Mouse (Mus musculus) CH12.LX (cell line): Measurements from ENCODE around the gene Slc1a6. TPM values are rescaled to one million over a fixed set of nuclear protein-coding genes. Genes with fewer than 3 reads are reported as not detected.

Experiments
- DNase-seq: peaks from one replicate; pipeline ENCODE4 v3.0.0-alpha.2; 2013; ENCODE audit errors: extremely low read depth
- H3K27ac ChIP-seq: 2 replicates; pipeline ENCODE4 v1.5.1; 2012; ENCODE audit warnings: low read depth, mild to moderate bottlenecking, control low read depth, moderate library complexity; ENCODE audit not compliant: insufficient read depth
- H3K27me3 ChIP-seq: replicated peaks from 2 replicates; pipeline ENCODE3; 2012; ENCODE audit warnings: inconsistent platforms
- H3K36me3 ChIP-seq, 2 experiments: replicated peaks in 1 of 2; 2 replicates each; pipeline versions ENCODE3 to v1.6.1; 2012; ENCODE audit warnings: inconsistent platforms in 1 of 2, low read length in 1 of 2, mild to moderate bottlenecking in 1 of 2, mixed read lengths in 1 of 2, moderate library complexity in 1 of 2; ENCODE audit not compliant: control insufficient read depth in 1 of 2, insufficient read depth in 1 of 2
- H3K4me1 ChIP-seq, 2 experiments: 2 replicates each; pipeline ENCODE4 v1.6.1; 2012; ENCODE audit warnings: inconsistent platforms in 1 of 2, moderate library complexity in 1 of 2; ENCODE audit not compliant: insufficient read depth in 2 of 2, control insufficient read depth in 1 of 2
- H3K4me2 ChIP-seq: 2 replicates; pipeline ENCODE4 v1.6.1; 2012; ENCODE audit warnings: low read depth, mild to moderate bottlenecking, control low read depth; ENCODE audit not compliant: poor library complexity, insufficient read depth, severe bottlenecking
- H3K4me3 ChIP-seq, 3 experiments: fragments of 150-350 bp in 1 of 3; sonication (generic) in 1 of 3; replicated peaks in 1 of 3; 2 replicates each; pipeline versions ENCODE3 to v1.5.1; 2011 to 2012; ENCODE audit warnings: low read depth in 2 of 3, low read length in 2 of 3, mild to moderate bottlenecking in 2 of 3, moderate library complexity in 2 of 3, control low read depth in 1 of 3, improper control_type of control experiment in 1 of 3, inconsistent platforms in 1 of 3, mixed read lengths in 1 of 3; ENCODE audit not compliant: poor library complexity in 1 of 3
- H3K79me2 ChIP-seq: replicated peaks from 2 replicates; pipeline ENCODE4 v1.6.1; 2012; ENCODE audit warnings: mild to moderate bottlenecking, moderate library complexity; ENCODE audit not compliant: control insufficient read depth, poor library complexity, insufficient read depth, severe bottlenecking; ENCODE audit errors: extremely low read depth
- H3K9ac ChIP-seq: 2 replicates; pipeline ENCODE4 v1.6.1; 2012; ENCODE audit warnings: low read depth, mild to moderate bottlenecking, control low read depth, moderate library complexity; ENCODE audit not compliant: insufficient read depth
- H3K9me3 ChIP-seq: replicated peaks from 2 replicates; pipeline ENCODE3; 2012; ENCODE audit warnings: low read length, inconsistent platforms, mixed read lengths
- CHD2 ChIP-seq: IDR thresholded peaks from 2 replicates; pipeline ENCODE4 v1.6.1; 2011; ENCODE audit warnings: low read length, improper control_type of control experiment
- CTCF ChIP-seq, 2 experiments: IDR thresholded peaks in 1 of 2; conservative IDR thresholded peaks in 1 of 2; 2 replicates each; pipeline ENCODE4 v1.5.1; 2011 to 2012; ENCODE audit warnings: low read depth in 2 of 2, low read length in 2 of 2, improper control_type of control experiment in 1 of 2, inconsistent platforms in 1 of 2, mild to moderate bottlenecking in 1 of 2, moderate library complexity in 1 of 2
- E2F4 ChIP-seq: IDR thresholded peaks from 2 replicates; pipeline ENCODE4 v1.6.1; 2011; ENCODE audit warnings: low read depth, low read length, improper control_type of control experiment; ENCODE audit not compliant: insufficient replicate concordance
- IRF4 ChIP-seq: IDR thresholded peaks from 2 replicates; pipeline ENCODE4 v1.6.1; 2014; ENCODE audit warnings: low read depth, mild to moderate bottlenecking, inconsistent platforms, low read length, improper control_type of control experiment
- JUND ChIP-seq: conservative IDR thresholded peaks from 2 replicates; pipeline ENCODE4 v1.6.1; 2011; ENCODE audit warnings: low read depth, low read length, improper control_type of control experiment
- MAFK ChIP-seq: IDR thresholded peaks from 2 replicates; pipeline ENCODE4 v1.6.1; 2011; ENCODE audit warnings: low read length, improper control_type of control experiment; ENCODE audit not compliant: insufficient replicate concordance
- MAX ChIP-seq: IDR thresholded peaks from 2 replicates; pipeline ENCODE4 v1.6.1; 2011; ENCODE audit warnings: low read length, improper control_type of control experiment
- MEF2A ChIP-seq: IDR thresholded peaks from 2 replicates; pipeline ENCODE4 v1.6.1; 2014; ENCODE audit warnings: low read depth, mild to moderate bottlenecking, inconsistent platforms, low read length, improper control_type of control experiment, borderline replicate concordance
- NELFE ChIP-seq: IDR thresholded peaks from 2 replicates; pipeline ENCODE4 v1.6.1; 2011; ENCODE audit warnings: low read depth, low read length, improper control_type of control experiment
- NRF1 ChIP-seq: IDR thresholded peaks from 2 replicates; pipeline ENCODE4 v1.6.1; 2014; ENCODE audit warnings: low read depth, mild to moderate bottlenecking, inconsistent platforms, low read length, improper control_type of control experiment, moderate library complexity
- PAX5 ChIP-seq: IDR thresholded peaks from 2 replicates; pipeline ENCODE4 v1.6.1; 2012; ENCODE audit warnings: low read length, inconsistent platforms, mixed read lengths
- POLR2A ChIP-seq: IDR thresholded peaks from 2 replicates; pipeline ENCODE4 v1.6.1; 2011; ENCODE audit warnings: low read depth, mild to moderate bottlenecking, improper control_type of control experiment, low read length
- POLR2AphosphoS2 ChIP-seq: IDR thresholded peaks from 2 replicates; pipeline ENCODE4 v1.6.1; 2011; ENCODE audit warnings: low read depth, low read length, improper control_type of control experiment
- RAD21 ChIP-seq: IDR thresholded peaks from 2 replicates; pipeline ENCODE4 v1.6.1; 2011; ENCODE audit warnings: low read depth, mild to moderate bottlenecking, low read length, improper control_type of control experiment, moderate library complexity
- SMC3 ChIP-seq: IDR thresholded peaks from 2 replicates; pipeline ENCODE4 v1.6.1; 2011; ENCODE audit warnings: low read depth, low read length, improper control_type of control experiment
- UBTF ChIP-seq: IDR thresholded peaks from 2 replicates; pipeline ENCODE4 v1.6.1; 2012; ENCODE audit warnings: low read depth, mild to moderate bottlenecking, inconsistent platforms, low read length, improper control_type of control experiment, moderate library complexity
- ZC3H11A ChIP-seq: IDR thresholded peaks from 2 replicates; pipeline ENCODE4 v1.6.1; 2012; ENCODE audit warnings: low read depth, mild to moderate bottlenecking, inconsistent platforms, low read length, improper control_type of control experiment
- ZKSCAN1 ChIP-seq: IDR thresholded peaks from 2 replicates; pipeline ENCODE4 v1.6.1; 2012; ENCODE audit warnings: low read depth, inconsistent platforms, low read length, improper control_type of control experiment, borderline replicate concordance
- ZMIZ1 ChIP-seq: IDR thresholded peaks from 2 replicates; pipeline ENCODE4 v1.6.1; 2012; ENCODE audit warnings: low read depth, mild to moderate bottlenecking, inconsistent platforms, low read length, improper control_type of control experiment
- ZNF384 ChIP-seq: IDR thresholded peaks from 2 replicates; pipeline ENCODE4 v1.6.1; 2012; ENCODE audit warnings: low read depth, low read length, improper control_type of control experiment, inconsistent platforms
- dilution Hi-C: fragments of 300-500 bp; cut with MboI; formaldehyde crosslinking; loops from 2 replicates; pipeline ENCODE4 v1.14.3; 2020; ENCODE audit warnings: low sequenced_read_pairs; ENCODE audit not compliant: extremely low pct_unique_long_range_greater_than_20kb, extremely low pct_ligation_motif_present
- in situ Hi-C: fragments of 300-500 bp; cut with MboI; formaldehyde crosslinking; loops from 3 replicates; pipeline ENCODE4 v1.14.3; 2019; ENCODE audit warnings: low sequenced_read_pairs, low pct_ligation_motif_present, low pct_unique_long_range_greater_than_20kb, mixed read lengths
- polyA plus RNA-seq: library from polyadenylated mRNA; unstranded; fragments of >175 nt; gene quantifications from 2 replicates; pipeline ENCODE4 v1.2.1, GENCODE M21; 2012; ENCODE audit warnings: low read depth; ENCODE audit not compliant: insufficient read length
- total RNA-seq, 2 experiments: library from RNA; depleted of rRNA; stranded (reverse); fragments of 300-350 nt in 1 of 2; fragments of >200 nt in 1 of 2; gene quantifications; 2 replicates each; pipeline ENCODE4 v1.2.3; 2012 to 2014

Gene Slc1a6
- total and polyA plus RNA-seq, 3 experiments: 0.04 TPM; not detected in 2

- dilution Hi-C loops: no loop called here
- H3K9me3 ChIP-seq: no peaks in the 10 kb centered on the region
- peaks cover 4% of the 10 kb centered on the region for H3K27me3 ChIP-seq
- no peak overlapping the region for H3K4me3 ChIP-seq
- H3K4me2 ChIP-seq: no peak overlapping the region
- no peak overlapping the region for H3K27ac ChIP-seq
- DNase-seq: no peak
- in situ Hi-C loops: loop anchor here (10.0 kb wide), 1 partner anchor 337 kb away; no protein-coding TSS in a partner anchor
- no peaks in the 10 kb centered on the region for H3K36me3 ChIP-seq
- no peak overlapping the region for H3K9ac ChIP-seq
- H3K79me2 ChIP-seq: no peaks in the 10 kb centered on the region
- no peaks in the 10 kb centered on the region; a peak in 1 of 4 replicates for H3K4me1 ChIP-seq
- TF ChIP-seq UBTF (no peak), NRF1 (no peak), MAFK (no peak)
These were observed 7.3 kb downstream of the Slc1a6 start for GRCm38 (mm10) chr10:78787566-78788087.

DNA sequence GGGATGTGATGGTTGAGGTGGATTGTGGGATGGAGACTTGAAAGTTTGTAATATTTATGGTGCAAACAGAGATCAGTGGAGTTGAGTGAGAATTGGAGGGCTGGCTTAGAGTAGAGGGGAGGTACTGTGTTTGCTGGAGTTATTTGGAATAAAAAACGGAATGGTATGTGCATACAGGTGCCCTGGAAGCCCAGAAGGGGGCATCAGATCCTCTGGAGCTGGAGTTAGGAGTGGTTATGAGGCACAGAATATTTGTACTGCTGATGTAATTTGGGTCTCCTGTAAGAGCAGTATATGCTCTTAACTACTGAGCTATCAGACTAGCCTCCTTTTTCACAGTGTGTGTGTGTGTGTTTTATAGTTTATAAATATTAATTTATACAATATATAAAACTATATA is 10.3 kb downstream of the Slc1a6 start:
- H3K9me3 ChIP-seq: no peaks in the 10 kb centered on the region
- no peak overlapping the region for H3K4me2 ChIP-seq
- H3K4me3 ChIP-seq: no peak overlapping the region
- peaks cover 4% of the 10 kb centered on the region for H3K27me3 ChIP-seq
- in situ Hi-C loops: no loop called here
- H3K4me1 ChIP-seq: no peaks in the 10 kb centered on the region; a peak in 1 of 4 replicates
- dilution Hi-C loops: no loop called here
- peak; percentile 9 for DNase-seq
- H3K27ac ChIP-seq: no peak overlapping the region
- H3K79me2 ChIP-seq: no peaks in the 10 kb centered on the region
- no peak overlapping the region for H3K9ac ChIP-seq
- H3K36me3 ChIP-seq: no peaks in the 10 kb centered on the region
- TF ChIP-seq CHD2 (no peak), PAX5 (no peak), SMC3 (peak; percentile 39), POLR2A (no peak), JUND (no peak), ZMIZ1 (no peak), CTCF (conservative IDR thresholded peaks at IDR 0.05 in 1 of 2, IDR thresholded peaks at IDR 0.05 in 1 of 2; ENCODE audit: low read depth in 2 of 2, low read length in 2 of 2) (peak in 1 of 2 experiments; percentile 44; a peak in 2 of 4 replicates), ZNF384 (no peak), MAX (no peak), MEF2A (no peak), ZKSCAN1 (no peak), ZC3H11A (no peak), NELFE (no peak), RAD21 (peak; percentile 29), IRF4 (no peak), E2F4 (no peak), POLR2AphosphoS2 (no peak), UBTF (no peak)
